Mouse (Mus musculus): ENCODE results near the gene Lpcat1. TPM values are rescaled to one million over a fixed set of nuclear protein-coding genes. Genes with fewer than 3 reads are reported as not detected.
A peak's percentile ranks its signal among the peaks of the same experiment; 100 is the strongest.

The Lpcat1 gene
- polyA plus RNA-seq, 1 experiment from 2014 or later = 74.9 TPM

DNA sequence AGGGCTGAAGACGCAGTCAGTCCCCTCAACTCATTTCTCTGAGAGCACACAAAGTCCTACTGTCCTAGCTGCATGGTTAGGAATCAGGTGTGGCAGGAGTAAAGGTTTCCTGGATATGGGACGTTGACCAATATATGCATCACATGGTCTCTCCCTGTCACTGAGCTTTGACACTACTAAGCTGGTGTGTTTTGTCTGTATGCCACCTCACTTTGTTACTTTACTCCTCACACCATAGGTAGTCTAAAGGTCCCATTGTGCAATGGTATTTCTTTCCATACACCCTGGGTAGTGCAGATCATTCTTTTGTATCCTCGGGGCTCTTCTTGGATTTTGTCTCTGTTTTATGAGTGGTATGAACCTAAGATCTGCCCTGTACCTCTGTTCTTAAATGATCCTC is 66.7 kb downstream of the Lpcat1 start:
- 87% methylated on average over 3 of the region's 3 CpGs for whole genome bisulfite sequencing

DNA sequence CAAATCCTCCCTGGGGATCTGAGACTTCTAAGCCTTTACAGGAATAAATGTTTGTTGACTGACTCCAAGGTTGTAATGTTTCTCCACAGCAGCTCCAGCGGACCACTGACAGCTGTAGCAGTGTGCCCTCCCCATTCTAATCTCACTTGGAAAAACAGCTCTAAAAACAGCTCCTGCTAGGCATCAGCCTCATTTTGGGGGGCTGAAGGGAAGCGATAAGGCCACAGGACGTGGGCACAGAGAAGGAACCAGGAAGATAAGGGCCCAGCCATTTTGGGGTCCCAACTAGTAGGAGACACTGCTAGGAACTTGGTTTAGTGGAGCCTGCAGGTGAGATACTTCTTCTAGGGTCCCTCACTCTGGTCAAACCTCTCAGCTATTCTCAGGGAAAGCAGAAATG is 68.3 kb downstream of the Lpcat1 start:
- Histone ChIP-seq H3K4me1 (ENCODE audit: control insufficient read depth, insufficient read depth, low read length) (peaks cover 5% of the 10 kb centered on the region; the same call in 1 of the 2 replicates), H3K9ac (replicated peaks; ENCODE audit: low read depth, low read length) (no peak overlapping the region), H3K27me3 (ENCODE audit: control insufficient read depth, insufficient read depth, low read length) (peaks cover 36% of the 10 kb centered on the region), H3K27ac (ENCODE audit: low read depth, low read length) (no peak overlapping the region), H3K4me2 (ENCODE audit: low read depth, low read length) (no peak overlapping the region), H3K9me3 (ENCODE audit: control insufficient read depth, low read length) (no peaks in the 10 kb centered on the region), H3K36me3 (ENCODE audit: control insufficient read depth, insufficient read depth, low read length) (no peaks in the 10 kb centered on the region), H3K4me3 (ENCODE audit: low read depth, low read length) (no peak overlapping the region)
- WGBS = 56% methylated on average over 3 of the region's 3 CpGs
- ATAC-seq (ENCODE audit: low read depth) = no peak

More for the DNA sequence above, 66.7 kb downstream of the Lpcat1 start:
- no peaks in the 10 kb centered on the region for H3K36me3 ChIP-seq (ENCODE audit: control insufficient read depth, insufficient read depth, low read length)
- no peak overlapping the region for H3K9ac ChIP-seq (replicated peaks; ENCODE audit: low read depth, low read length)
- H3K27ac ChIP-seq (ENCODE audit: low read depth, low read length) = no peak overlapping the region
- ATAC-seq (ENCODE audit: low read depth) = no peak
- peaks cover 5% of the 10 kb centered on the region; the same call in 1 of the 2 replicates for H3K4me1 ChIP-seq (ENCODE audit: control insufficient read depth, insufficient read depth, low read length)
- no peak overlapping the region for H3K4me3 ChIP-seq (ENCODE audit: low read depth, low read length)
- no peaks in the 10 kb centered on the region for H3K9me3 ChIP-seq (ENCODE audit: control insufficient read depth, low read length)
- H3K27me3 ChIP-seq (ENCODE audit: control insufficient read depth, insufficient read depth, low read length) = peaks cover 32% of the 10 kb centered on the region
- no peak overlapping the region for H3K4me2 ChIP-seq (ENCODE audit: low read depth, low read length)

DNA sequence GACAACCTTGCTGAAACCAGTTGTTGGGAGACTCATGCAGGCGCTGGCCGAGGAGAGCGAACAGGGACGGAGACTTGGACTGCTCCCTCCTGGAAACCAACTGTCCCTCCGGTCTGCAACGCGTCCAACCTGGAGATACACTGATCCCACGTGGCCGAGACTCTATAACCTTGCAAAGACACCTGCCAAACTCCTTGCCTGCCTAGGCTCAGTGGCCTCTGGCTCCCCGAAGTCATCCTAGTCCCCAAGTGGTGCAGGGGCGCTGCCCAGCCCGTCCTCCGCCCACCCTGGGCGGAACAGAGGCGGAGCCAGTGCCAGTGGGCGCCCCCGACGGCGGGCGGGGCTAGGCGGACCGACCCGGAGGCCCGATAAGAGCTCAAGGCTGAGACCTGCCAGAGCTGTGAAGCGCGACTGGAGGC is 69.4 kb downstream of the Lpcat1 start, which contains the start of gene Slc6a3:
Gene Slc6a3 (plus strand): TSS at position 345 of the 419 bp plus-strand sequence.
- 1% methylated on average over 26 of the region's 26 CpGs for WGBS
- H3K27me3 ChIP-seq (ENCODE audit: control insufficient read depth, insufficient read depth, low read length) = peaks cover 36% of the 10 kb centered on the region
- peak; percentile 82 for ATAC-seq (ENCODE audit: low read depth)

DNA sequence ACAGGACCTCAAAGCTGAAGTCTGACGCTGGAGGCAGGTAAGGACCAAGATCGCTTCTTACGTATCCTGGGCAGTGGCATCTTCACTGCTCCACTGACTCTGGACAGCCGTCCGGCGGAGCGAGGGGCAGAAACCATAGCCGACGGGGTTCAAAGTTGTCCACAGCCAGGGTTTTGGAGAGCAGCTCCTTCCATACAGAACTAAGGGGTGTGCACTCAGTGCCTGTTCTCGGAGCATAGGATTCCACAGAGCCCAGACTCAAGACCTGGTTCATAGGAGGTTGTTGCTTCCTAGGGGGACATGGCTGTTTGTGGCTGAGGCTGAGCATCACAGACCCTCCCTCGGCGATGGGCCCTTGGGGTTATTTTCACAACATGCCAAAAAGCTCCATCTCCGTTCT is 69.8 kb downstream of the Lpcat1 start:
- ATAC-seq (ENCODE audit: low read depth) = no peak
- Histone ChIP-seq H3K4me3 (ENCODE audit: low read depth, low read length) (peak overlapping the region; percentile 34), H3K27me3 (ENCODE audit: control insufficient read depth, insufficient read depth, low read length) (peaks cover 36% of the 10 kb centered on the region)

More for the DNA sequence above, 69.4 kb downstream of the Lpcat1 start, which contains the start of gene Slc6a3:
- Histone ChIP-seq H3K36me3 (ENCODE audit: control insufficient read depth, insufficient read depth, low read length) (no peaks in the 10 kb centered on the region), H3K9ac (replicated peaks; ENCODE audit: low read depth, low read length) (peak within 1 kb of the TSS; percentile 32; the same call in 1 of the 2 replicates), H3K4me1 (ENCODE audit: control insufficient read depth, insufficient read depth, low read length) (peaks cover 5% of the 10 kb centered on the region; the same call in 1 of the 2 replicates), H3K27ac (ENCODE audit: low read depth, low read length) (no peak within 1 kb of the TSS), H3K4me2 (ENCODE audit: low read depth, low read length) (peak within 1 kb of the TSS; percentile 79), H3K9me3 (ENCODE audit: control insufficient read depth, low read length) (no peaks in the 10 kb centered on the region), H3K4me3 (ENCODE audit: low read depth, low read length) (peak within 1 kb of the TSS; percentile 34)

DNA sequence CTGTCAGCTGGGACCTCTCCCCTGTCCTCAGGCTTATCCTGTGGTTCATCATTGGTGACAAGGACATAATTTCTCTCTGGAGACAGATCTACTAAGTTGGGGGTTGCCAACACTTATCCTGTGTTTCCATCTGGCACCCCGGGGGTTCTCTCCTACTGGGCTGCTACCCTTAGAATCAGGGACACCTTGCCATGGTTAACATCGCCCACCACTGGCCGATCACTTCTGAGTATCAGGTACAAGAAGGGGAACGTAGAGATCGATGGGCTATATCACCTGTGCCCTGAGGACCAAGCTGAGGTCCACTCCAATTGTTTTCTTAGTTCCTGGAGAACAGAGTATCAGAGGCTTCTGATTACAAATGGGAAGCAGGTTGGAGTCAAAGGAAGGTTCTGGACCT is 97.2 kb downstream of the Lpcat1 start:
- Histone ChIP-seq H3K9me3 (ENCODE audit: control insufficient read depth, low read length) (no peaks in the 10 kb centered on the region), H3K4me2 (ENCODE audit: low read depth, low read length) (no peak overlapping the region), H3K4me3 (ENCODE audit: low read depth, low read length) (no peak overlapping the region), H3K36me3 (ENCODE audit: control insufficient read depth, insufficient read depth, low read length) (no peaks in the 10 kb centered on the region), H3K27ac (ENCODE audit: low read depth, low read length) (no peak overlapping the region), H3K27me3 (ENCODE audit: control insufficient read depth, insufficient read depth, low read length) (no peaks in the 10 kb centered on the region), H3K9ac (replicated peaks; ENCODE audit: low read depth, low read length) (no peak overlapping the region), H3K4me1 (ENCODE audit: control insufficient read depth, insufficient read depth, low read length) (no peaks in the 10 kb centered on the region)
- 91% methylated on average over 5 of the region's 5 CpGs for WGBS
- no peak for ATAC-seq (ENCODE audit: low read depth)

More for the DNA sequence above, 69.8 kb downstream of the Lpcat1 start:
- H3K9me3 ChIP-seq (ENCODE audit: control insufficient read depth, low read length) = no peaks in the 10 kb centered on the region
- peaks cover 5% of the 10 kb centered on the region; the same call in 1 of the 2 replicates for H3K4me1 ChIP-seq (ENCODE audit: control insufficient read depth, insufficient read depth, low read length)
- H3K9ac ChIP-seq (replicated peaks; ENCODE audit: low read depth, low read length) = peak overlapping the region; percentile 32; the same call in 1 of the 2 replicates
- no peaks in the 10 kb centered on the region for H3K36me3 ChIP-seq (ENCODE audit: control insufficient read depth, insufficient read depth, low read length)
- peak overlapping the region; percentile 79 for H3K4me2 ChIP-seq (ENCODE audit: low read depth, low read length)
- 21% methylated on average over 13 of the region's 13 CpGs for WGBS
- H3K27ac ChIP-seq (ENCODE audit: low read depth, low read length) = no peak overlapping the region

Other genes with a start within 250 kb of the Lpcat1 start
- gene Irx4, start 206.7 kb upstream of the Lpcat1 start, polyA plus RNA-seq (2014; fragmentation: Nextera tagmentation; extraction: Ambion mirVana) = 0.36 and 0.80 TPM in 2 replicates
- gene Mrpl36, start 138.7 kb upstream of the Lpcat1 start, polyA plus RNA-seq (2014; fragmentation: Nextera tagmentation; extraction: Ambion mirVana) = 78.8 and 91.9 TPM in 2 replicates
- 390 and 416 TPM in 2 replicates for gene Ndufs6, start 138.7 kb upstream of the Lpcat1 start, polyA plus RNA-seq (2014; fragmentation: Nextera tagmentation; extraction: Ambion mirVana)
- gene Slc6a3, start 69.5 kb downstream of the Lpcat1 start, polyA plus RNA-seq (2014; fragmentation: Nextera tagmentation; extraction: Ambion mirVana) = 0.12 TPM in 1 of 2 replicates, not detected in the other
- gene Clptm1l, start 136.8 kb downstream of the Lpcat1 start, polyA plus RNA-seq (2014; fragmentation: Nextera tagmentation; extraction: Ambion mirVana) = 141 and 143 TPM in 2 replicates
- gene Tert, start 159.7 kb downstream of the Lpcat1 start, polyA plus RNA-seq (2014; fragmentation: Nextera tagmentation; extraction: Ambion mirVana) = 6.6 and 7.0 TPM in 2 replicates
- gene Slc6a18, start 210.8 kb downstream of the Lpcat1 start, polyA plus RNA-seq (2014; fragmentation: Nextera tagmentation; extraction: Ambion mirVana) = not detected in 2 replicates
- gene Slc6a19, start 237.7 kb downstream of the Lpcat1 start, polyA plus RNA-seq (2014; fragmentation: Nextera tagmentation; extraction: Ambion mirVana) = 0.07 and 0.54 TPM in 2 replicates